Mouse (Mus musculus): ENCODE results near the gene Cldn24.

DNA sequence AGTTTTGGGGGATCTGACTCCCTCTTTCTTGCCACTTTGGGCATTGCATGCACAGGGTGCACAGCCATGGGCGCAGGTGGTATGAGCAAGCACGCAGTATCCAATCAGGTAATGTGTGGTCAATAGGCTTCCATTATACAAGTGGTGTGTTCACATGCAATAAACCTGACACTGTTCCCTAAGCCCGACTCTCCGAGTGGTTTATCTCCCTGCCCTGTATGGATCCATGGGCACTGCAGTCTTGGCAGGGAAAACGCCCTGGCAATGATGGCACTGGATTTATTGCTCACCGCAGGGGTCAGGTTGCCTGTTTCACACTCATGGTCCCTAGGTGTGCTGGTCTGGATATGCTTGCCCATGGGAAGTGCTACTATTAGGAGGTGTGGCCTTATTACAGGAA, 26.0 kb downstream of the Cldn24 start:
- TF ChIP-seq CTCF (conservative IDR thresholded peaks at IDR 0.05; ENCODE audit: low read length): no peak
- TF ChIP-seq NANOG (IDR thresholded peaks at IDR 0.05; ENCODE audit: borderline replicate concordance, low read length): no peak
- TF ChIP-seq POU5F1 (IDR thresholded peaks at IDR 0.05; ENCODE audit: borderline replicate concordance, low read length): no peak

All from E14TG2a.4 (cell line).